Mouse (Mus musculus): ENCODE measurements around the gene Etv2. TPM values are rescaled to one million over a fixed set of nuclear protein-coding genes. Genes with fewer than 3 reads are reported as not detected.
A peak's percentile ranks its signal among the peaks of the same experiment; 100 is the strongest.

Etv2 gene
- total and polyA plus RNA-seq, 3 experiments: not detected

GRCm38 (mm10) chr7:30665321-30665720, 29.7 kb upstream of the Etv2 start:
- Histone ChIP-seq H3K4me3 (ENCODE audit: low read depth, low read length) (peak overlapping the region; percentile 85), H3K9me3 (replicated peaks) (no peaks in the 10 kb centered on the region), H3K36me3 (replicated peaks) (peaks cover 32% of the 10 kb centered on the region), H3K4me1 (ENCODE audit: insufficient read depth, low read depth, low read length) (peaks cover 15% of the 10 kb centered on the region), H3K27me3 (ENCODE audit: insufficient read depth, low read length) (0 out of 2 replicates have a peak, but pooled peaks cover 5% of the 10 kb centered on the region)
- TF ChIP-seq GATA1 (IDR thresholded peaks at IDR 0.05; ENCODE audit: borderline replicate concordance, low read length) (no peak), TAL1 (conservative IDR thresholded peaks at IDR 0.05; ENCODE audit: low read depth, low read length) (no peak), GATA2 (IDR thresholded peaks at IDR 0.05; ENCODE audit: borderline replicate concordance, low read depth, low read length) (no peak), POLR2AphosphoS5 (IDR thresholded peaks at IDR 0.05; ENCODE audit: insufficient replicate concordance, low read depth, low read length) (no peak), CTCF (IDR thresholded peaks at IDR 0.05; ENCODE audit: low read depth, low read length) (no peak)
- no peak for ATAC-seq (ENCODE audit: extremely low read depth, insufficient number of reproducible peaks, low FRiP score, poor library complexity, severe bottlenecking)
- peak; percentile 25 for DNase-seq (ENCODE audit: low spot score)

- TF ChIP-seq POLR2AphosphoS5 (IDR thresholded peaks at IDR 0.05; ENCODE audit: insufficient replicate concordance, low read depth, low read length) (no peak), TAL1 (conservative IDR thresholded peaks at IDR 0.05; ENCODE audit: low read depth, low read length) (no peak)
- H3K27me3 ChIP-seq (ENCODE audit: insufficient read depth, low read length): 0 out of 2 replicates have a peak, but pooled peaks cover 5% of the 10 kb centered on the region
- peak; percentile 79 for ATAC-seq (ENCODE audit: extremely low read depth, insufficient number of reproducible peaks, low FRiP score, poor library complexity, severe bottlenecking)
Observed at GRCm38 (mm10) chr7:30664529-30665200, 29.0 kb upstream of the Etv2 start, which contains the start of gene Haus5. TSS of gene Haus5 (minus strand) at chr7:30664994.

GRCm38 (mm10) chr7:30649591-30650540, 14.2 kb upstream of the Etv2 start, which contains the start of gene Rbm42:
TSS of gene Rbm42 (minus strand) at chr7:30650317.
- peaks cover 21% of the 10 kb centered on the region for H3K4me1 ChIP-seq (ENCODE audit: insufficient read depth, low read depth, low read length)
- peak; percentile 100 for ATAC-seq (ENCODE audit: extremely low read depth, insufficient number of reproducible peaks, low FRiP score, poor library complexity, severe bottlenecking)

More at GRCm38 (mm10) chr7:30664529-30665200, 29.0 kb upstream of the Etv2 start, which contains the start of gene Haus5:
- H3K9me3 ChIP-seq (replicated peaks): no peaks in the 10 kb centered on the region
- H3K36me3 ChIP-seq (replicated peaks): peaks cover 38% of the 10 kb centered on the region
- peak within 1 kb of the TSS; percentile 85 for H3K4me3 ChIP-seq (ENCODE audit: low read depth, low read length)
- H3K4me1 ChIP-seq (ENCODE audit: insufficient read depth, low read depth, low read length): peaks cover 15% of the 10 kb centered on the region
- peak; percentile 82 for DNase-seq (ENCODE audit: low spot score)

GRCm38 (mm10) chr7:30639083-30639482, 3.4 kb upstream of the Etv2 start:
- Histone ChIP-seq H3K27me3 (ENCODE audit: insufficient read depth, low read length) (peaks cover 25% of the 10 kb centered on the region), H3K4me1 (ENCODE audit: insufficient read depth, low read depth, low read length) (peaks cover 9% of the 10 kb centered on the region), H3K9me3 (replicated peaks) (no peaks in the 10 kb centered on the region), H3K4me3 (ENCODE audit: low read depth, low read length) (no peak overlapping the region), H3K36me3 (replicated peaks) (peaks cover 46% of the 10 kb centered on the region)
- TF ChIP-seq TAL1 (conservative IDR thresholded peaks at IDR 0.05; ENCODE audit: low read depth, low read length) (no peak), POLR2AphosphoS5 (IDR thresholded peaks at IDR 0.05; ENCODE audit: insufficient replicate concordance, low read depth, low read length) (no peak), GATA2 (IDR thresholded peaks at IDR 0.05; ENCODE audit: borderline replicate concordance, low read depth, low read length) (no peak), CTCF (IDR thresholded peaks at IDR 0.05; ENCODE audit: low read depth, low read length) (no peak), GATA1 (IDR thresholded peaks at IDR 0.05; ENCODE audit: borderline replicate concordance, low read length) (no peak)
- ATAC-seq (ENCODE audit: extremely low read depth, insufficient number of reproducible peaks, low FRiP score, poor library complexity, severe bottlenecking) (no peak), DNase-seq (ENCODE audit: low spot score) (no peak)

More at GRCm38 (mm10) chr7:30649591-30650540, 14.2 kb upstream of the Etv2 start, which contains the start of gene Rbm42:
- TF ChIP-seq POLR2AphosphoS5 (IDR thresholded peaks at IDR 0.05; ENCODE audit: insufficient replicate concordance, low read depth, low read length): no peak
- no peak for TF ChIP-seq TAL1 (conservative IDR thresholded peaks at IDR 0.05; ENCODE audit: low read depth, low read length)
- no peak for TF ChIP-seq CTCF (IDR thresholded peaks at IDR 0.05; ENCODE audit: low read depth, low read length)
- no peak for TF ChIP-seq GATA1 (IDR thresholded peaks at IDR 0.05; ENCODE audit: borderline replicate concordance, low read length)
- TF ChIP-seq GATA2 (IDR thresholded peaks at IDR 0.05; ENCODE audit: borderline replicate concordance, low read depth, low read length): no peak
- peak; percentile 98 for DNase-seq (ENCODE audit: low spot score)
- peaks cover 73% of the 10 kb centered on the region for H3K36me3 ChIP-seq (replicated peaks)
- H3K27me3 ChIP-seq (ENCODE audit: insufficient read depth, low read length): no peaks in the 10 kb centered on the region
- H3K4me3 ChIP-seq (ENCODE audit: low read depth, low read length): peak within 1 kb of the TSS; percentile 85
- H3K9me3 ChIP-seq (replicated peaks): no peaks in the 10 kb centered on the region

GRCm38 (mm10) chr7:30636395-30636794, 743 bp upstream of the Etv2 start:
- ATAC-seq (ENCODE audit: extremely low read depth, insufficient number of reproducible peaks, low FRiP score, poor library complexity, severe bottlenecking) (no peak), DNase-seq (ENCODE audit: low spot score) (no peak)
- Histone ChIP-seq H3K36me3 (replicated peaks) (peaks cover 19% of the 10 kb centered on the region), H3K9me3 (replicated peaks) (no peaks in the 10 kb centered on the region), H3K27me3 (ENCODE audit: insufficient read depth, low read length) (peaks cover 39% of the 10 kb centered on the region), H3K4me3 (ENCODE audit: low read depth, low read length) (no peak overlapping the region), H3K4me1 (ENCODE audit: insufficient read depth, low read depth, low read length) (peaks cover 12% of the 10 kb centered on the region)
- TF ChIP-seq CTCF (IDR thresholded peaks at IDR 0.05; ENCODE audit: low read depth, low read length): no peak
- TF ChIP-seq TAL1 (conservative IDR thresholded peaks at IDR 0.05; ENCODE audit: low read depth, low read length): no peak
- TF ChIP-seq POLR2AphosphoS5 (IDR thresholded peaks at IDR 0.05; ENCODE audit: insufficient replicate concordance, low read depth, low read length): no peak
- no peak for TF ChIP-seq GATA2 (IDR thresholded peaks at IDR 0.05; ENCODE audit: borderline replicate concordance, low read depth, low read length)
- no peak for TF ChIP-seq GATA1 (IDR thresholded peaks at IDR 0.05; ENCODE audit: borderline replicate concordance, low read length)

- no peak for TF ChIP-seq TAL1 (conservative IDR thresholded peaks at IDR 0.05; ENCODE audit: low read depth, low read length)
- TF ChIP-seq GATA2 (IDR thresholded peaks at IDR 0.05; ENCODE audit: borderline replicate concordance, low read depth, low read length): no peak
- no peak for TF ChIP-seq POLR2AphosphoS5 (IDR thresholded peaks at IDR 0.05; ENCODE audit: insufficient replicate concordance, low read depth, low read length)
- 0 out of 2 replicates have a peak, but pooled peaks have one; percentile 6 for TF ChIP-seq CTCF (IDR thresholded peaks at IDR 0.05; ENCODE audit: low read depth, low read length)
- H3K36me3 ChIP-seq (replicated peaks): peaks cover 2% of the 10 kb centered on the region
- no peaks in the 10 kb centered on the region for H3K9me3 ChIP-seq (replicated peaks)
- DNase-seq (ENCODE audit: low spot score) (peak; percentile 17), ATAC-seq (ENCODE audit: extremely low read depth, insufficient number of reproducible peaks, low FRiP score, poor library complexity, severe bottlenecking) (no peak)
- H3K27me3 ChIP-seq (ENCODE audit: insufficient read depth, low read length): peaks cover 45% of the 10 kb centered on the region
- H3K4me1 ChIP-seq (ENCODE audit: insufficient read depth, low read depth, low read length): peaks cover 12% of the 10 kb centered on the region
- peak overlapping the region; percentile 1; the same call in 1 of the 2 replicates for H3K4me3 ChIP-seq (ENCODE audit: low read depth, low read length)
Observed at GRCm38 (mm10) chr7:30634621-30635020, 1.0 kb downstream of the Etv2 start.
